Mouse (Mus musculus) lung, postnatal 0 days (tissue): ENCODE measurements at regions not wholly inside any gene's neighbourhood (a gene's known extent, or its start where the extent isn't known, plus 50 kb on each side); places are given as distances from the start of the nearest gene placed in this dataset.

Experiments used
- ATAC-seq: fragments of 200-750 bp; cut with Nextera tagmentation; 2 replicates; pipeline ENCODE4 v1.8.0; 2017; ENCODE audit warnings: moderate library complexity
- DNase-seq: peaks from one replicate; pipeline ENCODE4 v3.0.0-alpha.2; 2016; ENCODE audit warnings: low spot score
- H3K27ac ChIP-seq: fragments of 300-500 bp; sonication (generic); 2 replicates; pipeline ENCODE4 v1.5.1; 2014; ENCODE audit warnings: antibody characterized with exemption, mild to moderate bottlenecking, low read length, mixed read lengths
- H3K27me3 ChIP-seq: fragments of 300-500 bp; sonication (generic); replicated peaks from 2 replicates; pipeline ENCODE4 v1.6.1; 2014; ENCODE audit warnings: low read length, mixed read lengths; ENCODE audit not compliant: insufficient read depth
- H3K36me3 ChIP-seq: fragments of 300-500 bp; sonication (generic); 2 replicates; pipeline ENCODE4 v1.6.1; 2014; ENCODE audit warnings: low read length, mixed read lengths; ENCODE audit not compliant: insufficient read depth
- H3K4me1 ChIP-seq: fragments of 300-500 bp; sonication (generic); 2 replicates; pipeline ENCODE4 v1.6.1; 2014; ENCODE audit warnings: antibody characterized with exemption, low read depth, low read length, mixed read lengths; ENCODE audit not compliant: insufficient read depth
- H3K4me2 ChIP-seq: fragments of 300-500 bp; sonication (generic); replicated peaks from 2 replicates; pipeline ENCODE4 v1.6.1; 2014; ENCODE audit warnings: low read depth, mild to moderate bottlenecking, low read length, moderate library complexity, mixed read lengths
- H3K4me3 ChIP-seq: fragments of 300-500 bp; sonication (generic); 2 replicates; pipeline ENCODE4 v1.5.1; 2014; ENCODE audit warnings: low read depth, low read length
- H3K9ac ChIP-seq: fragments of 300-500 bp; sonication (generic); replicated peaks from 2 replicates; pipeline ENCODE4 v1.6.1; 2014; ENCODE audit warnings: low read depth, mild to moderate bottlenecking
- H3K9me3 ChIP-seq: fragments of 300-500 bp; sonication (generic); 2 replicates; pipeline ENCODE4 v1.6.1; 2016; ENCODE audit warnings: low read length, mixed read lengths
- CTCF ChIP-seq: IDR thresholded peaks from 2 replicates; pipeline ENCODE4 v1.5.1; 2016; ENCODE audit warnings: antibody characterized with exemption, mild to moderate bottlenecking
- EP300 ChIP-seq: IDR thresholded peaks from 2 replicates; pipeline ENCODE4 v1.6.1; 2016; ENCODE audit warnings: antibody characterized with exemption, mild to moderate bottlenecking, control low read depth
- WGBS: fragments of 180-500 bp; shearing (Covaris S2); extraction: QIAGEN DNeasy Blood & Tissue Kit; methylation state at CpG from one replicate; pipeline ENCODE4 v1.1.7; 2014; 5-methylcytosine and 5-hydroxymethylcytosine counted together

- peak; percentile 65 for TF ChIP-seq EP300
- no peak for TF ChIP-seq CTCF
- no peak overlapping the region for H3K27ac ChIP-seq
- H3K4me2 ChIP-seq = no peak overlapping the region
- DNase-seq (peak; percentile 55), ATAC-seq (peak; percentile 70)
- no peak overlapping the region for H3K4me3 ChIP-seq
- no peak overlapping the region for H3K9ac ChIP-seq
- no peaks in the 10 kb centered on the region for H3K27me3 ChIP-seq
- no peaks in the 10 kb centered on the region for H3K4me1 ChIP-seq
- 36% methylated on average over 4 of the region's 4 CpGs for WGBS
- H3K36me3 ChIP-seq = no peaks in the 10 kb centered on the region
- H3K9me3 ChIP-seq = no peaks in the 10 kb centered on the region; the same call in 1 of the 2 replicates
Measured at GRCm38 (mm10) chr9:62205264-62205663, 76.7 kb downstream of the Spesp1 start.

- ATAC-seq (no peak), DNase-seq (no peak)
- Histone ChIP-seq H3K9ac (no peak overlapping the region), H3K4me3 (no peak overlapping the region), H3K27ac (no peak overlapping the region), H3K9me3 (no peaks in the 10 kb centered on the region; the same call in 1 of the 2 replicates), H3K36me3 (no peaks in the 10 kb centered on the region), H3K4me2 (no peak overlapping the region), H3K27me3 (no peaks in the 10 kb centered on the region), H3K4me1 (no peaks in the 10 kb centered on the region)
- WGBS = 54% methylated on average over 4 of the region's 4 CpGs
- TF ChIP-seq CTCF (no peak), EP300 (no peak)
Measured at GRCm38 (mm10) chr9:62203556-62203955, 78.5 kb downstream of the Spesp1 start.

- DNase-seq (no peak), ATAC-seq (no peak)
- 73% methylated on average over 2 of the region's 2 CpGs for WGBS
- Histone ChIP-seq H3K9me3 (no peaks in the 10 kb centered on the region; the same call in 1 of the 2 replicates), H3K4me1 (no peaks in the 10 kb centered on the region), H3K4me2 (no peak overlapping the region), H3K27me3 (no peaks in the 10 kb centered on the region), H3K36me3 (no peaks in the 10 kb centered on the region), H3K9ac (no peak overlapping the region), H3K4me3 (no peak overlapping the region), H3K27ac (no peak overlapping the region)
- TF ChIP-seq EP300 (no peak), CTCF (no peak)
Measured at GRCm38 (mm10) chr9:62202331-62202730, 79.7 kb downstream of the Spesp1 start.

- Histone ChIP-seq H3K4me1 (no peaks in the 10 kb centered on the region; the same call in 1 of the 2 replicates), H3K27me3 (no peaks in the 10 kb centered on the region), H3K27ac (no peak overlapping the region), H3K36me3 (no peaks in the 10 kb centered on the region), H3K9ac (no peak overlapping the region), H3K9me3 (no peaks in the 10 kb centered on the region), H3K4me3 (no peak overlapping the region), H3K4me2 (no peak overlapping the region)
- DNase-seq = no peak
- no peak for TF ChIP-seq EP300
- no peak for TF ChIP-seq CTCF
- ATAC-seq = no peak
- 93% methylated on average over 2 of the region's 2 CpGs for WGBS
Measured at GRCm38 (mm10) chr9:62197486-62197885, 75.0 kb upstream of the Glce start.

- ATAC-seq = no peak
- H3K4me2 ChIP-seq = 0 out of 2 replicates have a peak overlapping the region, but pooled peaks have one; percentile 5
Measured at GRCm38 (mm10) chr9:62192424-62192892, 70.0 kb upstream of the Glce start.

GRCm38 (mm10) chr9:62190474-62190873, 68.0 kb upstream of the Glce start:
- WGBS = 47% methylated on average over 6 of the region's 6 CpGs
- TF ChIP-seq CTCF = no peak
- TF ChIP-seq EP300 = no peak
- Histone ChIP-seq H3K4me1 (no peaks in the 10 kb centered on the region; the same call in 1 of the 2 replicates), H3K9ac (no peak overlapping the region), H3K27ac (no peak overlapping the region), H3K9me3 (no peaks in the 10 kb centered on the region), H3K4me3 (no peak overlapping the region), H3K36me3 (no peaks in the 10 kb centered on the region), H3K27me3 (no peaks in the 10 kb centered on the region), H3K4me2 (no peak overlapping the region)
- DNase-seq = no peak
- ATAC-seq = no peak

More at GRCm38 (mm10) chr9:62192424-62192892, 70.0 kb upstream of the Glce start:
- peak; percentile 27 for DNase-seq
- no peaks in the 10 kb centered on the region for H3K36me3 ChIP-seq
- H3K9ac ChIP-seq = no peak overlapping the region
- 6% methylated on average over 6 of the region's 6 CpGs for WGBS
- no peaks in the 10 kb centered on the region for H3K27me3 ChIP-seq
- no peak overlapping the region for H3K27ac ChIP-seq
- H3K9me3 ChIP-seq = no peaks in the 10 kb centered on the region
- no peaks in the 10 kb centered on the region; the same call in 1 of the 2 replicates for H3K4me1 ChIP-seq
- TF ChIP-seq CTCF (no peak), EP300 (no peak)
- no peak overlapping the region for H3K4me3 ChIP-seq

- Histone ChIP-seq H3K9ac (no peak overlapping the region), H3K27me3 (no peaks in the 10 kb centered on the region), H3K36me3 (no peaks in the 10 kb centered on the region), H3K9me3 (no peaks in the 10 kb centered on the region), H3K4me2 (no peak overlapping the region), H3K4me3 (no peak overlapping the region), H3K4me1 (no peaks in the 10 kb centered on the region; the same call in 1 of the 2 replicates), H3K27ac (no peak overlapping the region)
- ATAC-seq (no peak), DNase-seq (no peak)
- WGBS = 34% methylated on average over 6 of the region's 6 CpGs
- no peak for TF ChIP-seq CTCF
Measured at GRCm38 (mm10) chr9:62188835-62189234, 66.4 kb upstream of the Glce start.
